Mouse (Mus musculus) liver, adult 10 weeks (tissue): Measurements from ENCODE around the gene Etfrf1. TPM values are rescaled to one million over a fixed set of nuclear protein-coding genes. Genes with fewer than 3 reads are reported as not detected.

Source experiments
- polyA plus RNA-seq: library from polyadenylated mRNA; stranded (reverse); fragments of 350-450 nt; fragmentation: Illumina TruSeq; extraction: RNeasy Lipid Tissue Mini Kit (QIAGEN cat#74804); gene quantifications from one replicate; pipeline ENCODE4 v1.2.3, GENCODE M21; 2014; ENCODE audit warnings: low read depth, low replicate concordance

Etfrf1 gene
- 225 TPM for polyA plus RNA-seq

GRCm38 (mm10) chr6:145210816-145211338 is at the start of gene Etfrf1, which contains the start of gene Casc1:
Gene Etfrf1 (plus strand): TSS chr6:145211134.
Gene Casc1 (minus strand): TSS chr6:145211005.

GRCm38 (mm10) chr6:145250185-145250791 is 39.4 kb downstream of the Etfrf1 start, which contains the start of gene Kras:
Gene Kras (minus strand): TSS chr6:145250239.

Other genes with a start within 250 kb of the Etfrf1 start
- gene Bcat1, start 134.9 kb upstream of the Etfrf1 start, polyA plus RNA-seq = not detected
- gene Lrmp, start 95.5 kb upstream of the Etfrf1 start, polyA plus RNA-seq = 1.6 TPM
- gene Casc1, start 129 bp upstream of the Etfrf1 start, polyA plus RNA-seq = not detected
- 57.7 TPM for gene Kras, start 39.1 kb downstream of the Etfrf1 start, polyA plus RNA-seq